Mouse (Mus musculus) liver, embryonic 13.5 days (tissue): ENCODE results near the gene Dock8. TPM values are rescaled to one million over a fixed set of nuclear protein-coding genes. Genes with fewer than 3 reads are reported as not detected.

ENCODE experiments used
- ATAC-seq: fragments of 200-750 bp; cut with Nextera tagmentation; 2 replicates; pipeline ENCODE4 v1.8.0; 2017; ENCODE audit warnings: low read depth, mild to moderate bottlenecking, moderate number of reproducible peaks, moderate library complexity
- DNase-seq: peaks from one replicate; pipeline ENCODE4 v3.0.0; 2022
- H3K27ac ChIP-seq: fragments of 300-500 bp; sonication (generic); 2 replicates; pipeline ENCODE4 v1.5.1; 2015; ENCODE audit warnings: moderate library complexity, mild to moderate bottlenecking, inconsistent platforms
- H3K27me3 ChIP-seq: fragments of 300-500 bp; sonication (generic); 2 replicates; pipeline ENCODE4 v1.6.1; 2015; ENCODE audit warnings: mild to moderate bottlenecking, inconsistent platforms
- H3K36me3 ChIP-seq: fragments of 300-500 bp; sonication (generic); 2 replicates; pipeline ENCODE4 v1.6.1; 2015; ENCODE audit warnings: mild to moderate bottlenecking, inconsistent platforms
- H3K4me1 ChIP-seq: fragments of 300-500 bp; sonication (generic); replicated peaks from 2 replicates; pipeline ENCODE4 v1.6.1; 2015; ENCODE audit warnings: inconsistent platforms
- H3K4me2 ChIP-seq: fragments of 300-500 bp; sonication (generic); 2 replicates; pipeline ENCODE4 v1.6.1; 2015; ENCODE audit warnings: inconsistent platforms, mild to moderate bottlenecking, moderate library complexity
- H3K4me3 ChIP-seq: fragments of 300-500 bp; sonication (generic); replicated peaks from 2 replicates; pipeline ENCODE4 v1.5.1; 2015; ENCODE audit warnings: mild to moderate bottlenecking, inconsistent platforms
- H3K9ac ChIP-seq: fragments of 300-500 bp; sonication (generic); 2 replicates; pipeline ENCODE4 v1.6.1; 2015; ENCODE audit warnings: mild to moderate bottlenecking, inconsistent platforms
- H3K9me3 ChIP-seq: fragments of 300-500 bp; sonication (generic); replicated peaks from 2 replicates; pipeline ENCODE4 v1.6.1; 2016; ENCODE audit warnings: inconsistent platforms
- WGBS: fragments of 180-500 bp; shearing (Covaris S2); methylation state at CpG from one replicate; pipeline ENCODE4 v1.1.7; 2015; ENCODE audit not compliant: insufficient replicate concordance; 5-methylcytosine and 5-hydroxymethylcytosine counted together
- polyA plus RNA-seq: library from polyadenylated mRNA; unstranded; fragments of >200 nt; fragmentation: Nextera tagmentation; extraction: Ambion mirVana; gene quantifications from 2 replicates; pipeline ENCODE4 v1.2.1, GENCODE M21; 2015

The Dock8 gene
- polyA plus RNA-seq = 6.7 and 7.9 TPM in 2 replicates

DNA sequence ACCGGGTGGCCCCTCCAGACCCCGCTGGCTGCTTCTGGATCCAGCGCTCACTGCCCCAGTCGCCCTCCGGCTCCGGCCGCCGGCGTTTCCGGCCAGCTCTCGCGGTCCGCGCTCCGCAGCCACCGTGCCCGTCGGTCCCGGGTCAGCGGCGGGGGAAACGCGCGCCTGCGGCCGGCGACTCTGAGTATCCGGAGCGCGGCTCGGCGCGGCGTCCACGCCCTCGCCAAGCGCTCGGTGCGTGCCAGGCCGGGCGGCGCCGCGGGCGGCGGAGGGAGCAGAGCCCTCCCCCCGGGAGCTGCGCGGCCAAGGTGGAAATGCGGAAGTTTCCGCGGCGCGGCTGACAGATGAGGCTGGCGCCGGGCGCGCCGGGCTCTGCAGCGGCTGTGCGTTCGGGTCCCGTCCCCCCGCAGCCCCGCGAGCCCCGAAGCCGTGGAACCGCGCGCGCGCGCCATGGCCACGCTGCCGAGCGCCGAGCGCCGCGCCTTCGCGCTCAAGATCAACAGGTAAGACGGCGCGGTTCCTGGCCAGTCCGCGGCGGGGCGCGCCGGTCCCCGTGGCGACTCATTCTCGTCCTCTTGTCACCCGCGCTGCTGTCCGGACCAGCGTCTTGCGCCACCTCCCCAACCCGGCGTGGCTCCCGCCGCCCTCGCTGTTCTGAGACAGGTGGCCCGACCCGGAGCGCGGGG, at the start of gene Dock8:
Dock8 (plus strand) TSS at position 334 of the 686 bp plus-strand sequence.
- peak within 1 kb of the TSS; percentile 87 for H3K4me2 ChIP-seq
- H3K27ac ChIP-seq = peak within 1 kb of the TSS; percentile 82
- DNase-seq (peak; percentile 57), ATAC-seq (peak; percentile 90)
- H3K27me3 ChIP-seq = no peaks in the 10 kb centered on the region
- H3K36me3 ChIP-seq = no peaks in the 10 kb centered on the region
- no peaks in the 10 kb centered on the region for H3K9me3 ChIP-seq
- H3K4me1 ChIP-seq = peaks cover 65% of the 10 kb centered on the region
- peak within 1 kb of the TSS; percentile 76 for H3K4me3 ChIP-seq
- under 1% methylated on average over 98 of the region's 109 CpGs for WGBS
- peak within 1 kb of the TSS; percentile 82 for H3K9ac ChIP-seq

DNA sequence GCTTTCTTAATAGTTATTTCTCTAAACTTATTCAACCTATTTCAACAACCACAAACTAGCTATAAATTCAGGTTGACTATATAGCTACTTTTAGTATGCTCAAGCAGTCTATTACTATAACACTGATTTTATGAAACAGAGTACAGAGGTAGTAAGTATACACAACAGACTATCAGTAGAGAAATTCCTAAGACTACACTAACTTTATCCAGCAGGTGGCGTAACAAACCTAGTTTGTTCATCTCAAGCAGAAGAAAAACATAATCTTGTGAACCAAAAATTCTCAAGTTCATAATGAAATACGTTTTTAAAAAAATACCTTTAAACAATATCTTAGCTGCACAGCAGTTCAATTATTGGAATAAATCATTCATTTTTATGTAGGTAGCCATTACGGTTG, 40.8 kb upstream of the Dock8 start:
- peak; percentile 14 for DNase-seq
- Histone ChIP-seq H3K4me3 (no peak overlapping the region), H3K36me3 (peaks cover 17% of the 10 kb centered on the region), H3K4me2 (no peak overlapping the region), H3K9ac (no peak overlapping the region), H3K27ac (no peak overlapping the region), H3K4me1 (peaks cover 13% of the 10 kb centered on the region), H3K9me3 (no peaks in the 10 kb centered on the region), H3K27me3 (no peaks in the 10 kb centered on the region)
- no peak for ATAC-seq
- 33% methylated on average over 3 of the region's 3 CpGs for WGBS

GRCm38 (mm10) chr19:24961172-24961962, 38.0 kb upstream of the Dock8 start, which contains the start of gene Cbwd1:
TSS of gene Cbwd1 (minus strand) at chr19:24961610.
- H3K36me3 ChIP-seq = peaks cover 3% of the 10 kb centered on the region
- peaks cover 13% of the 10 kb centered on the region for H3K4me1 ChIP-seq
- peak within 1 kb of the TSS; percentile 81 for H3K9ac ChIP-seq
- peak within 1 kb of the TSS; percentile 30; the same call in 1 of the 2 replicates for H3K27ac ChIP-seq
- no peaks in the 10 kb centered on the region for H3K9me3 ChIP-seq
- DNase-seq (peak; percentile 99), ATAC-seq (peak; percentile 100)
- H3K4me2 ChIP-seq = peak within 1 kb of the TSS; percentile 78
- H3K4me3 ChIP-seq = peak within 1 kb of the TSS; percentile 85
- WGBS = under 1% methylated on average over 36 of the region's 36 CpGs
- H3K27me3 ChIP-seq = no peaks in the 10 kb centered on the region

GRCm38 (mm10) chr19:24966203-24966602, 33.1 kb upstream of the Dock8 start:
- Histone ChIP-seq H3K4me3 (no peak overlapping the region), H3K36me3 (no peaks in the 10 kb centered on the region), H3K27me3 (no peaks in the 10 kb centered on the region), H3K4me1 (no peaks in the 10 kb centered on the region), H3K9ac (no peak overlapping the region), H3K4me2 (no peak overlapping the region), H3K9me3 (no peaks in the 10 kb centered on the region), H3K27ac (no peak overlapping the region)
- DNase-seq (no peak), ATAC-seq (no peak)
- WGBS = 48% methylated on average over 2 of the region's 2 CpGs

GRCm38 (mm10) chr19:24966941-24967340, 32.4 kb upstream of the Dock8 start:
- Histone ChIP-seq H3K4me1 (no peaks in the 10 kb centered on the region), H3K9me3 (no peaks in the 10 kb centered on the region), H3K9ac (no peak overlapping the region), H3K4me2 (no peak overlapping the region), H3K27ac (no peak overlapping the region), H3K4me3 (no peak overlapping the region), H3K36me3 (no peaks in the 10 kb centered on the region), H3K27me3 (no peaks in the 10 kb centered on the region)
- ATAC-seq = no peak
- DNase-seq = no peak
- 64% methylated on average over 2 of the region's 2 CpGs for WGBS

DNA sequence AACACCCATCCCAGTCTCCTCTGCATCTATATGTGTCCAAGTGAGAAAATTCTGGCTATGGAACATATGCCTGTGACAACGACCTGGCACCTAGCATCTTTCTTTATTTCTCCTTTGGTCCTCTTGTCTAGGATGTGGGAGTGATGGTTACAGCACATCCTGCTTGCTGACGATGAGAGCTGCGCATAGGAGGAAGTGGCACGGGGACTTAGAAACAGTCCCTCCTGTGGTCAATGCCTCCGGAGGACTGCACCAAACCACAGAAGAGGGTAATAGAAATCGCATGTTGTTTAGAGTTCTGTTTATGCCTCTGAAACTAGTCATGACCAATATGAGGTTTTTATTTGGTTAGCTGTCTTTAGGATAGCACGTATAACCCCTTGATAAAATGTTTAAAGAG, 28.0 kb upstream of the Dock8 start:
- 25% methylated on average over 7 of the region's 7 CpGs for WGBS
- no peaks in the 10 kb centered on the region for H3K4me1 ChIP-seq
- H3K9me3 ChIP-seq = no peaks in the 10 kb centered on the region
- H3K4me3 ChIP-seq = no peak overlapping the region
- H3K9ac ChIP-seq = no peak overlapping the region
- no peak overlapping the region for H3K27ac ChIP-seq
- no peak for DNase-seq
- H3K36me3 ChIP-seq = no peaks in the 10 kb centered on the region
- no peak for ATAC-seq
- H3K4me2 ChIP-seq = no peak overlapping the region
- no peaks in the 10 kb centered on the region for H3K27me3 ChIP-seq

- no peak overlapping the region for H3K9ac ChIP-seq
- H3K4me2 ChIP-seq = no peak overlapping the region
- no peak for ATAC-seq
- no peak overlapping the region for H3K27ac ChIP-seq
- no peak for DNase-seq
- H3K27me3 ChIP-seq = no peaks in the 10 kb centered on the region
- H3K9me3 ChIP-seq = no peaks in the 10 kb centered on the region
- 67% methylated on average over 3 of the region's 3 CpGs for WGBS
- H3K36me3 ChIP-seq = no peaks in the 10 kb centered on the region
- H3K4me1 ChIP-seq = no peaks in the 10 kb centered on the region
- no peak overlapping the region for H3K4me3 ChIP-seq
Measured at GRCm38 (mm10) chr19:24972701-24973390, 26.5 kb upstream of the Dock8 start.

GRCm38 (mm10) chr19:24977991-24978390, 21.3 kb upstream of the Dock8 start:
- DNase-seq (no peak), ATAC-seq (no peak)
- H3K4me2 ChIP-seq = no peak overlapping the region
- H3K4me3 ChIP-seq = no peak overlapping the region
- no peak overlapping the region for H3K9ac ChIP-seq
- H3K27me3 ChIP-seq = no peaks in the 10 kb centered on the region
- WGBS = 70% methylated on average over 11 of the region's 11 CpGs
- H3K36me3 ChIP-seq = no peaks in the 10 kb centered on the region
- H3K4me1 ChIP-seq = peaks cover 24% of the 10 kb centered on the region
- H3K27ac ChIP-seq = no peak overlapping the region
- H3K9me3 ChIP-seq = no peaks in the 10 kb centered on the region

GRCm38 (mm10) chr19:24978852-24979842, 20.2 kb upstream of the Dock8 start:
- H3K27me3 ChIP-seq = no peaks in the 10 kb centered on the region
- H3K9me3 ChIP-seq = no peaks in the 10 kb centered on the region
- H3K9ac ChIP-seq = no peak overlapping the region
- H3K36me3 ChIP-seq = no peaks in the 10 kb centered on the region
- H3K4me2 ChIP-seq = no peak overlapping the region
- H3K4me3 ChIP-seq = no peak overlapping the region
- peaks cover 24% of the 10 kb centered on the region for H3K4me1 ChIP-seq
- no peak for DNase-seq
- no peak for ATAC-seq
- H3K27ac ChIP-seq = no peak overlapping the region
- 65% methylated on average over 10 of the region's 10 CpGs for WGBS

DNA sequence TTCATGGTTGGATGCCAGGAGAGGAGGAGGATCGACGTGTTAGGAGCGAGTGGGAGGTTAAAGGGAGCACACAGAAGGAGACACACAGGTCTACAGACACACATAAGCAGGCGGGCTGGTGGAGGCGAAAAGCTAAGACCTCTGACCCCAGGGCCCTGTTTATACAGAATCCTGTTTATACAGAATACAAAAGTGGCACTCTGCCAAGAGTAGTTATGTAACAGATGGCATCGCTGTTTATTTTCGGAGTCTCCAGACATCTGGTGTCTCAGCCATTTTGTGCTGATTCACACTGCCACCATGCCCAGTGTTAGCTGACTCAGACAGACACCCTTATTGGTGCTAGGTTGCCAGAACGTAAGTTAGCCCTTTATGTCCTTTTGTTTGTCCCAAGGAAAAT, 18.0 kb upstream of the Dock8 start:
- Histone ChIP-seq H3K4me1 (peaks cover 24% of the 10 kb centered on the region), H3K27ac (no peak overlapping the region), H3K9ac (no peak overlapping the region), H3K36me3 (no peaks in the 10 kb centered on the region), H3K27me3 (no peaks in the 10 kb centered on the region), H3K4me2 (no peak overlapping the region), H3K9me3 (no peaks in the 10 kb centered on the region), H3K4me3 (no peak overlapping the region)
- ATAC-seq (no peak), DNase-seq (no peak)
- 67% methylated on average over 8 of the region's 8 CpGs for WGBS
